In genomic region chr5:122267899-122268298, GRCm38 (mm10) we compare ENCODE assay signal across 9 mouse cellular contexts. TPM values are rescaled to one million over a fixed set of nuclear protein-coding genes. Genes with fewer than 3 reads are reported as not detected.
DNase-seq lines count a peak whose midpoint lies in the region; ATAC-seq lines count a peak whose summit lies in the region.
"Had no signal": no experiment of that assay in that cellular context is flagged by ENCODE, and none has a peak within 500 bp of the region (broad histone marks: within the 10 kb centered on the region; RNA-seq: fewer than 3 reads in every experiment).

No protein-coding gene starts in this region.

- peak; percentile 96 for DNase-seq in midbrain, embryonic 11.5 days (ENCODE audit: low spot score, missing footprints)
- DNase-seq in T-cell, adult 2 months (ENCODE audit: low spot score): peak; percentile 65
- DNase-seq in cerebellum, postnatal 36 days: peak; percentile 81 to 88
- DNase-seq in induced T-regulatory cell, adult 2 months (ENCODE audit: low read depth): peak; percentile 90
- DNase-seq in liver, embryonic 13.5 days: peak; percentile 46
- peak; percentile 74 to 85 for DNase-seq in right cerebral cortex, postnatal 10 days (ENCODE audit: low spot score in 2 of 2)

- H3K4me1 ChIP-seq in midbrain, embryonic 11.5 days (ENCODE audit: control insufficient read depth, insufficient read depth, low read length): peaks cover 7% of the 10 kb centered on the region
- peaks cover 10% of the 10 kb centered on the region for H3K4me1 ChIP-seq in midbrain, embryonic 13.5 days (replicated peaks)
- peaks cover 27% of the 10 kb centered on the region for H3K4me1 ChIP-seq in liver, embryonic 13.5 days (replicated peaks)

- no peaks in the 10 kb centered on the region for H3K36me3 ChIP-seq in midbrain, embryonic 11.5 days (ENCODE audit: control insufficient read depth, insufficient read depth, low read length)
- no peaks in the 10 kb centered on the region for H3K36me3 ChIP-seq in midbrain, embryonic 13.5 days
- H3K36me3 ChIP-seq in liver, embryonic 13.5 days: no peaks in the 10 kb centered on the region
- H3K36me3 ChIP-seq: neural tube, embryonic 13.5 days had no signal

- 28% methylated on average over 5 of the region's 5 CpGs for WGBS in midbrain, embryonic 11.5 days
- 30% methylated on average over 5 of the region's 5 CpGs for WGBS in midbrain, embryonic 13.5 days
- WGBS in liver, embryonic 13.5 days (ENCODE audit: insufficient replicate concordance): 16% methylated on average over 5 of the region's 5 CpGs

- H3K4me3 ChIP-seq in midbrain, embryonic 11.5 days (ENCODE audit: low read depth, low read length): no peak overlapping the region
- no peak overlapping the region for H3K4me3 ChIP-seq in midbrain, embryonic 13.5 days (replicated peaks)
- no peak overlapping the region for H3K4me3 ChIP-seq in liver, embryonic 13.5 days (replicated peaks)
- H3K4me3 ChIP-seq: neural tube, embryonic 13.5 days had no signal

- no peak overlapping the region for H3K27ac ChIP-seq in midbrain, embryonic 11.5 days (ENCODE audit: low read depth, low read length)
- no peak overlapping the region for H3K27ac ChIP-seq in midbrain, embryonic 13.5 days
- H3K27ac ChIP-seq in liver, embryonic 13.5 days: no peak overlapping the region
- H3K27ac ChIP-seq: neural tube, embryonic 13.5 days had no signal

- no peak for ATAC-seq in midbrain, embryonic 11.5 days (ENCODE audit: low FRiP score)
- ATAC-seq in midbrain, embryonic 13.5 days: no peak
- no peak for ATAC-seq in liver, embryonic 13.5 days (ENCODE audit: low read depth)
- no peak for ATAC-seq in activated CD4-positive, CD25-positive, alpha-beta regulatory T cell, adult 4 months

- H3K27me3 ChIP-seq in midbrain, embryonic 11.5 days (ENCODE audit: control insufficient read depth, insufficient read depth, low read length): no peaks in the 10 kb centered on the region
- no peaks in the 10 kb centered on the region for H3K27me3 ChIP-seq in midbrain, embryonic 13.5 days
- no peaks in the 10 kb centered on the region for H3K27me3 ChIP-seq in liver, embryonic 13.5 days
- H3K27me3 ChIP-seq: neural tube, embryonic 13.5 days had no signal

- H3K9me3 ChIP-seq in midbrain, embryonic 11.5 days (ENCODE audit: control insufficient read depth, low read length): no peaks in the 10 kb centered on the region
- no peaks in the 10 kb centered on the region for H3K9me3 ChIP-seq in midbrain, embryonic 13.5 days
- no peaks in the 10 kb centered on the region for H3K9me3 ChIP-seq in liver, embryonic 13.5 days (replicated peaks)
- H3K9me3 ChIP-seq: neural tube, embryonic 13.5 days had no signal

- H3K9ac ChIP-seq in midbrain, embryonic 11.5 days (ENCODE audit: low read length): no peak overlapping the region
- H3K9ac ChIP-seq in midbrain, embryonic 13.5 days (replicated peaks): no peak overlapping the region
- H3K9ac ChIP-seq in liver, embryonic 13.5 days: no peak overlapping the region
- H3K9ac ChIP-seq: neural tube, embryonic 13.5 days had no signal

- no peak overlapping the region for H3K4me2 ChIP-seq in midbrain, embryonic 11.5 days
- no peak overlapping the region for H3K4me2 ChIP-seq in midbrain, embryonic 13.5 days (replicated peaks)
- no peak overlapping the region for H3K4me2 ChIP-seq in liver, embryonic 13.5 days
- H3K4me2 ChIP-seq: neural tube, embryonic 13.5 days had no signal

RNA-seq across cellular contexts. Expression of gene Tctn1, which starts 3.6 kb away (rescaled TPM):
- 4.3 and 4.8 TPM in 2 replicates for polyA plus RNA-seq in midbrain, embryonic 11.5 days (2014; fragmentation: Nextera tagmentation; extraction: Ambion mirVana)
- 6.2 and 6.4 TPM in 2 replicates for polyA plus RNA-seq in midbrain, embryonic 13.5 days (2015; fragmentation: Nextera tagmentation; extraction: Ambion mirVana)
- polyA plus RNA-seq in liver, embryonic 13.5 days (2015; fragmentation: Nextera tagmentation; extraction: Ambion mirVana): 0.68 and 1.1 TPM in 2 replicates
- polyA plus RNA-seq in activated CD4-positive, CD25-positive, alpha-beta regulatory T cell, adult 4 months (2017; shearing (Covaris generic)): under 1 TPM; 0.75 to 0.96 TPM

RNA-seq across cellular contexts. Expression of gene Pptc7, which starts 16.3 kb away (rescaled TPM):
- 7.6 and 8.8 TPM in 2 replicates for polyA plus RNA-seq in midbrain, embryonic 11.5 days (2014; fragmentation: Nextera tagmentation; extraction: Ambion mirVana)
- polyA plus RNA-seq in midbrain, embryonic 13.5 days (2015; fragmentation: Nextera tagmentation; extraction: Ambion mirVana): 8.0 and 9.1 TPM in 2 replicates
- 3.4 and 3.5 TPM in 2 replicates for polyA plus RNA-seq in liver, embryonic 13.5 days (2015; fragmentation: Nextera tagmentation; extraction: Ambion mirVana)
- polyA plus RNA-seq in activated CD4-positive, CD25-positive, alpha-beta regulatory T cell, adult 4 months (2017; shearing (Covaris generic)): 10 to 100 TPM; 13.5 to 14.8 TPM

Comparison
In these comparisons a context has a peak if more than half of its experiments do, and no peak if none do; other contexts are left out.
1. DNase-seq: peak in every context shown above with its lines; median percentile 96 in midbrain, embryonic 11.5 days; 90 in induced T-regulatory cell, adult 2 months; 84 in cerebellum, postnatal 36 days; 80 in right cerebral cortex, postnatal 10 days; 65 in T-cell, adult 2 months; 46 in liver, embryonic 13.5 days.